30 mouse cellular contexts compared by ENCODE assay signal in the genomic region with DNA sequence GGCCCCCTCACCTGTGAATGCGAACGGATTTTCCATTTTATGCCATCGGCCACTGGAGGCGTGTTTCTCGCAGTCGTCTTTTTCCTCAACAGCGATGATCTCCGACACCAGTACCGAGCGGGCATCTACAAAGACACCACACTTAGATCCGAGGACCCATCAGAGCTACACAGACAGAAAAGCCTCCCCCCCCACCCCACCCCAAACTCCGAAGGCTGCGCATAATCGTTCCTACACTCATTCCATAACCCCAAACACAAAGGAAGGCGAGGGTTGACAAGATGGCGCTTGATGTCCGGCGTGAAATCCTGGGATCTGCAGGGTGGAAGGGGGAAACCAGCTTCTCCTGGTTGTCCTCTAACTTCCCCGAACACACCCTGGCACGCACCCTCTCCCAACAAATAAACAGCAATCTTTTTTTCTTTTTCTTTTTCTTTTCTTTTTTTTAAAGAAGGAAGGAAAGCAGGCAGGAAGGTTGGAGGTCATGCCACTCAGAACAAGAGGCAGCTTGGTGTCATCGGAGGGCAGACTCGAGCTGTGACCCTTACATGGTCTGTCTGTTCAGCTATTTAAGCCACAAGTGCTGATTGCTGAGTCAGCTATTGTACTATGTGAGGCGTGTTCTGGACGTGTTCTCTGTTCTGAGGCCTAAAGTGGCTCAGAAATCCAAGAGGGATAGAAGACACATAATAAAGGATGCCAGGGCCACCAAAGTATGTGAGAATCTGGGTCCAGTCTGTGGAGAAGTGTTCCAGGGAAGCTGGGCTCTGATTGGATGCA. TPM values are rescaled to one million over a fixed set of nuclear protein-coding genes. Genes with fewer than 3 reads are reported as not detected.
A peak's percentile ranks its signal among the peaks of the same experiment; 100 is the strongest.
DNase-seq lines count a peak whose midpoint lies in the region; ATAC-seq and TF ChIP-seq lines count a peak whose summit lies in the region.
"Had no signal": no experiment of that assay in that cellular context is flagged by ENCODE, and none has a peak within 500 bp of the region (broad histone marks: within the 10 kb centered on the region; RNA-seq: fewer than 3 reads in every experiment).

No protein-coding gene starts in this region.

- no peaks in the 10 kb centered on the region for H3K9me3 ChIP-seq in megakaryocyte, embryonic 14.5 days
- H3K9me3 ChIP-seq in CH12.LX (replicated peaks; ENCODE audit: low read length) (peaks cover 4% of the 10 kb centered on the region), ES-E14 (ENCODE audit: control insufficient read depth, insufficient read depth, low read depth, low read length) (no peaks in the 10 kb centered on the region)
- H3K9me3 ChIP-seq: forebrain, embryonic 13.5 days; hindbrain, embryonic 13.5 days; limb, embryonic 10.5 days; limb, embryonic 15.5 days; midbrain, embryonic 13.5 days; neural tube, embryonic 13.5 days had no signal

- peak overlapping the region; percentile 64 for H3K4me3 ChIP-seq in megakaryocyte, embryonic 14.5 days (replicated peaks)
- no peak overlapping the region for H3K4me3 ChIP-seq in CH12.LX (replicated peaks in 1 of 3; ENCODE audit: low read depth in 2 of 3, low read length in 2 of 3, poor library complexity in 1 of 3)
- 0 out of 4 replicates have a peak overlapping the region, but pooled peaks of 1 of the 2 experiments have one; percentile 20 for H3K4me3 ChIP-seq in ES-E14 (ENCODE audit: insufficient read depth in 1 of 2, low read depth in 1 of 2, low read length in 2 of 2, poor library complexity in 1 of 2, severe bottlenecking in 1 of 2)
- H3K4me3 ChIP-seq: forebrain, embryonic 13.5 days; hindbrain, embryonic 13.5 days; limb, embryonic 10.5 days; limb, embryonic 15.5 days; midbrain, embryonic 13.5 days; neural tube, embryonic 13.5 days had no signal

- peaks cover 98% of the 10 kb centered on the region for H3K36me3 ChIP-seq in megakaryocyte, embryonic 14.5 days (replicated peaks; ENCODE audit: low read length)
- peaks cover 7 to 10% of the 10 kb centered on the region in 2 experiments for H3K36me3 ChIP-seq in CH12.LX (replicated peaks in 1 of 2; ENCODE audit: control insufficient read depth in 1 of 2, insufficient read depth in 1 of 2, low read length in 1 of 2)
- no peaks in the 10 kb centered on the region for H3K36me3 ChIP-seq in ES-E14 (ENCODE audit: control insufficient read depth, insufficient read depth, low read length, poor library complexity, severe bottlenecking)

- DNase-seq in CH12.LX (ENCODE audit: extremely low read depth), result no peak
- no peak for DNase-seq in ES-E14 (ENCODE audit: low read depth, low spot score)
- DNase-seq in brain, adult 2 months (ENCODE audit: low read depth, low spot score), result peak; percentile 23
- no peak for DNase-seq in embryo, embryonic 10 days (ENCODE audit: low spot score)
- no peak for DNase-seq in layer of hippocampus, adult 18-20 months (ENCODE audit: low spot score in 2 of 2)
- DNase-seq: adrenal gland, postnatal 10 days; cerebellum, adult 11-12 months; cerebellum, postnatal 10 days; gastrocnemius, postnatal 25 days; heart, adult 18-20 months; heart, postnatal 4 days; kidney, adult 11 months; kidney, postnatal 4 days; layer of hippocampus, postnatal 36 days; lung, embryonic 14.5 days; lung, postnatal 14 days; right cerebral cortex, postnatal 4 days; thymus, adult 18-20 months; thymus, postnatal 36 days had no signal

- TF ChIP-seq EP300 in CH12.LX (IDR thresholded peaks at IDR 0.05; ENCODE audit: low read length), result no peak

- no peak overlapping the region for H3K27ac ChIP-seq in CH12.LX (ENCODE audit: insufficient read depth, low read depth)
- no peak overlapping the region for H3K27ac ChIP-seq in ES-E14 (ENCODE audit: insufficient read depth, low read depth, low read length, poor library complexity, severe bottlenecking)
- H3K27ac ChIP-seq: forebrain, embryonic 13.5 days; hindbrain, embryonic 13.5 days; limb, embryonic 10.5 days; limb, embryonic 15.5 days; liver, embryonic 14.5 days; midbrain, embryonic 13.5 days; neural tube, embryonic 13.5 days had no signal

- H3K4me1 ChIP-seq in megakaryocyte, embryonic 14.5 days, result peaks cover 71% of the 10 kb centered on the region
- H3K4me1 ChIP-seq in CH12.LX (ENCODE audit: control insufficient read depth in 1 of 2, insufficient read depth in 2 of 2) (peaks cover 5 to 9% of the 10 kb centered on the region in 2 experiments; a peak in 2 of 4 replicates), ES-E14 (ENCODE audit: control insufficient read depth in 2 of 2, insufficient read depth in 2 of 2, low read length in 2 of 2, poor library complexity in 1 of 2) (peaks cover 5 to 18% of the 10 kb centered on the region in 2 experiments; a peak in 3 of 4 replicates)

- no peaks in the 10 kb centered on the region for H3K79me2 ChIP-seq in CH12.LX (replicated peaks; ENCODE audit: control insufficient read depth, extremely low read depth, insufficient read depth, poor library complexity, severe bottlenecking)

- H3K27me3 ChIP-seq in megakaryocyte, embryonic 14.5 days (replicated peaks), result no peaks in the 10 kb centered on the region
- H3K27me3 ChIP-seq in CH12.LX (replicated peaks), result peaks cover 9% of the 10 kb centered on the region
- H3K27me3 ChIP-seq: forebrain, embryonic 13.5 days; hindbrain, embryonic 13.5 days; limb, embryonic 15.5 days; midbrain, embryonic 13.5 days; neural tube, embryonic 13.5 days had no signal

- TF ChIP-seq CTCF in CH12.LX (conservative IDR thresholded peaks at IDR 0.05 in 1 of 2, IDR thresholded peaks at IDR 0.05 in 1 of 2; ENCODE audit: low read depth in 2 of 2, low read length in 2 of 2), result peak in 1 of 2 experiments; percentile 43; a peak in 2 of 4 replicates

- ATAC-seq in megakaryocyte, adult 5-6 weeks (ENCODE audit: poor library complexity, severe bottlenecking), result no peak
- ATAC-seq: forebrain, embryonic 13.5 days; inflammation-experienced regulatory T-cells, adult 6 months; midbrain, embryonic 13.5 days had no signal

- in situ Hi-C loops in CH12.LX (cut with MboI; ENCODE audit: low pct_ligation_motif_present, low pct_unique_long_range_greater_than_20kb, low sequenced_read_pairs), result loop anchor here (10.0 kb wide), 1 partner anchor 49 kb away; the partner anchor contains the start of gene Tbc1d22a
- in situ Hi-C loops in ES-E14 (cut with MboI; ENCODE audit: low sequenced_read_pairs in 2 of 2, unreplicated experiment in 2 of 2), result no loop called here

- TF ChIP-seq POLR2A in CH12.LX (IDR thresholded peaks at IDR 0.05; ENCODE audit: low read depth, low read length), result no peak

- TF ChIP-seq RAD21 in CH12.LX (IDR thresholded peaks at IDR 0.05; ENCODE audit: low read depth, low read length), result peak; percentile 32

- no peak overlapping the region for H3K9ac ChIP-seq in CH12.LX (ENCODE audit: insufficient read depth, low read depth)
- no peak overlapping the region for H3K9ac ChIP-seq in ES-E14 (ENCODE audit: insufficient read depth, low read depth, low read length, poor library complexity, severe bottlenecking)
- H3K9ac ChIP-seq: forebrain, embryonic 13.5 days; hindbrain, embryonic 13.5 days; limb, embryonic 15.5 days; liver, embryonic 14.5 days; lung, embryonic 14.5 days; midbrain, embryonic 13.5 days; neural tube, embryonic 13.5 days had no signal

- dilution Hi-C loops in CH12.LX (cut with MboI; ENCODE audit: extremely low pct_ligation_motif_present, extremely low pct_unique_long_range_greater_than_20kb, low sequenced_read_pairs), result no loop called here

- no peak overlapping the region for H3K4me2 ChIP-seq in CH12.LX (ENCODE audit: insufficient read depth, low read depth, poor library complexity, severe bottlenecking)
- H3K4me2 ChIP-seq: forebrain, embryonic 13.5 days; heart, embryonic 11.5 days; hindbrain, embryonic 13.5 days; limb, embryonic 15.5 days; lung, embryonic 14.5 days; midbrain, embryonic 13.5 days; neural tube, embryonic 13.5 days had no signal

TF ChIP-seq in CH12.LX, 34 proteins besides CTCF, POLR2A, EP300 and RAD21 (continues in another document):
- TF ChIP-seq MAFK (IDR thresholded peaks at IDR 0.05; ENCODE audit: insufficient replicate concordance, low read length), result peak; percentile 98
- TF ChIP-seq ZNF384 (IDR thresholded peaks at IDR 0.05; ENCODE audit: low read depth, low read length), result no peak
- TF ChIP-seq TBP (conservative IDR thresholded peaks at IDR 0.05; ENCODE audit: low read depth, low read length), result no peak
- no peak for TF ChIP-seq USF2 (conservative IDR thresholded peaks at IDR 0.05; ENCODE audit: low read depth, low read length)
- no peak for TF ChIP-seq USF1 (IDR thresholded peaks at IDR 0.05; ENCODE audit: low read depth, low read length)
- TF ChIP-seq SMC3 (IDR thresholded peaks at IDR 0.05; ENCODE audit: low read depth, low read length), result peak; percentile 25; the same call in 1 of the 2 replicates
- TF ChIP-seq E2F4 (IDR thresholded peaks at IDR 0.05; ENCODE audit: insufficient replicate concordance, low read depth, low read length), result no peak

TF ChIP-seq in ES-E14, 5 proteins besides CTCF, POLR2A, EP300 and RAD21:
- TF ChIP-seq ZNF384 (IDR thresholded peaks at IDR 0.05; ENCODE audit: low read depth, low read length) (no peak), MAFK (IDR thresholded peaks at IDR 0.05; ENCODE audit: insufficient read depth, low read depth, low read length) (peak; percentile 98)

RNA-seq across cellular contexts. Expression of gene Cerk, which starts 19.9 kb away (rescaled TPM):
- polyA plus RNA-seq in megakaryocyte, embryonic 14.5 days (2012; ENCODE audit: insufficient read depth, low replicate concordance), result 52.5 and 70.1 TPM in 2 replicates
- 22.7 and 24.4 TPM in 2 replicates for total RNA-seq in megakaryocyte, adult 5-6 weeks (2015)
- 35.4 and 41.2 TPM in 2 replicates for total RNA-seq in megakaryocyte, adult 5-6 weeks (2017)
- total RNA-seq in CH12.LX (2012; rRNA removed), result 8.8 and 10.3 TPM in 2 replicates
- total RNA-seq in CH12.LX (2014; rRNA removed), result 3.7 and 4.4 TPM in 2 replicates
- polyA plus RNA-seq in CH12.LX (2012; ENCODE audit: insufficient read length, low read depth), result 2.2 and 2.5 TPM in 2 replicates
- total RNA-seq in ES-E14 (2012; rRNA removed), result 2.4 and 3.4 TPM in 2 replicates
- total RNA-seq in layer of hippocampus, adult 18-20 months (2021), result 10 to 100 TPM; 50.0 to 50.7 TPM

RNA-seq across cellular contexts. Expression of gene Tbc1d22a, which starts 48.3 kb away (rescaled TPM):
- polyA plus RNA-seq in megakaryocyte, embryonic 14.5 days (2012; ENCODE audit: insufficient read depth, low replicate concordance), result 14.3 and 16.7 TPM in 2 replicates
- 12.9 and 13.3 TPM in 2 replicates for total RNA-seq in megakaryocyte, adult 5-6 weeks (2015)
- 19.0 and 24.1 TPM in 2 replicates for total RNA-seq in megakaryocyte, adult 5-6 weeks (2017)
- total RNA-seq in CH12.LX (2012; rRNA removed) (15.0 and 20.2 TPM in 2 replicates), CH12.LX (2014; rRNA removed) (19.4 and 21.1 TPM in 2 replicates), ES-E14 (2012; rRNA removed) (19.2 and 21.3 TPM in 2 replicates)
- 16.5 and 17.6 TPM in 2 replicates for polyA plus RNA-seq in CH12.LX (2012; ENCODE audit: insufficient read length, low read depth)
- total RNA-seq in layer of hippocampus, adult 18-20 months (2021), result 10 to 100 TPM; 34.7 to 35.9 TPM
